Mouse (Mus musculus) left cerebral cortex, postnatal 36 days (tissue): ENCODE data around the gene Kif1c. TPM values are rescaled to one million over a fixed set of nuclear protein-coding genes. Genes with fewer than 3 reads are reported as not detected.

ENCODE experiments used
- DNase-seq, 2 experiments: peaks; one replicate each; pipeline ENCODE4 v3.0.0; 2021 to 2022; ENCODE audit warnings: low spot score in 2 of 2, mixed read lengths in 1 of 2
- intact Hi-C: fragments of 180-260 bp; cut with DNase I; formaldehyde crosslinking; loops from one replicate; pipeline ENCODE4 v1.15.1; 2025
- total RNA-seq, 2 experiments: library from RNA; stranded (reverse); gene quantifications; 2 replicates each; pipeline ENCODE4 v1.2.3; 2021

The Kif1c gene
- total RNA-seq, result 10 to 100 TPM; 58.9 to 59.3 TPM

GRCm38 (mm10) chr11:70699722-70700556 lies at the start of gene Kif1c, which contains the start of gene Inca1:
Kif1c (plus strand) TSS chr11:70700548.
Inca1 (minus strand) TSS chr11:70700155.
- intact Hi-C loops, result loop anchor here (2.0 to 5.0 kb wide), 2 partner anchors 13 to 57 kb away; no protein-coding TSS in a partner anchor
- DNase-seq, result peak; percentile 94 to 96

GRCm38 (mm10) chr11:70651391-70651790 lies 49.0 kb upstream of the Kif1c start:
- DNase-seq, result no peak
- intact Hi-C loops, result no loop called here

- DNase-seq, result no peak
- intact Hi-C loops, result no loop called here
Measured at GRCm38 (mm10) chr11:70652029-70652883, 48.1 kb upstream of the Kif1c start.

GRCm38 (mm10) chr11:70652884-70653344 lies 47.4 kb upstream of the Kif1c start:
- DNase-seq, result no peak
- intact Hi-C loops, result no loop called here

- intact Hi-C loops, result loop anchor here (2.0 kb wide), 1 partner anchor 15 kb away; the partner anchor contains the start of gene Spag7
- peak; percentile 55 to 56 for DNase-seq
Measured at GRCm38 (mm10) chr11:70653345-70654197, 46.8 kb upstream of the Kif1c start.

- intact Hi-C loops, result loop anchor here (2.0 kb wide), 1 partner anchor 14 kb away; the partner anchor contains the start of gene Spag7
- peak; percentile 64 to 73 for DNase-seq
Measured at GRCm38 (mm10) chr11:70654198-70654922, 46.0 kb upstream of the Kif1c start, which contains the start of gene Pfn1. Pfn1 (minus strand) TSS chr11:70654644.

GRCm38 (mm10) chr11:70654923-70655570 lies 45.3 kb upstream of the Kif1c start:
- peak; percentile 75 to 82 for DNase-seq
- intact Hi-C loops, result loop anchor here (2.0 kb wide), 1 partner anchor 14 kb away; the partner anchor contains the start of gene Spag7

GRCm38 (mm10) chr11:70655571-70656455 lies 44.5 kb upstream of the Kif1c start:
- no peak for DNase-seq
- intact Hi-C loops, result loop anchor here (2.0 kb wide), 1 partner anchor 13 kb away; the partner anchor contains the start of gene Spag7

- intact Hi-C loops, result no loop called here
- DNase-seq, result no peak
Measured at GRCm38 (mm10) chr11:70656456-70656927, 43.9 kb upstream of the Kif1c start.

- DNase-seq, result no peak
- intact Hi-C loops, result no loop called here
Measured at GRCm38 (mm10) chr11:70656964-70657363, 43.4 kb upstream of the Kif1c start, which contains the start of gene Eno3. Eno3 (plus strand) TSS chr11:70657202.

GRCm38 (mm10) chr11:70657573-70657972 lies 42.8 kb upstream of the Kif1c start:
- DNase-seq, result no peak
- intact Hi-C loops, result no loop called here

- intact Hi-C loops, result no loop called here
- no peak for DNase-seq
Measured at GRCm38 (mm10) chr11:70657991-70658390, 42.4 kb upstream of the Kif1c start.

GRCm38 (mm10) chr11:70658521-70658920 lies 41.8 kb upstream of the Kif1c start:
- DNase-seq, result no peak
- intact Hi-C loops, result no loop called here

GRCm38 (mm10) chr11:70658942-70659341 lies 41.4 kb upstream of the Kif1c start:
- no peak for DNase-seq
- intact Hi-C loops, result no loop called here

GRCm38 (mm10) chr11:70660571-70660970 lies 39.8 kb upstream of the Kif1c start:
- no peak for DNase-seq
- intact Hi-C loops, result no loop called here

- DNase-seq, result no peak
- intact Hi-C loops, result no loop called here
Measured at GRCm38 (mm10) chr11:70663101-70663500, 37.2 kb upstream of the Kif1c start.

- intact Hi-C loops, result no loop called here
- DNase-seq, result no peak
Measured at GRCm38 (mm10) chr11:70663957-70664356, 36.4 kb upstream of the Kif1c start.
